Mouse (Mus musculus) neural tube, embryonic 14.5 days (tissue): ENCODE measurements around the gene Tmem251. TPM values are rescaled to one million over a fixed set of nuclear protein-coding genes. Genes with fewer than 3 reads are reported as not detected.

ENCODE experiments used
- ATAC-seq: fragments of 200-750 bp; cut with Nextera tagmentation; 2 replicates; pipeline ENCODE4 v1.8.0; 2017; ENCODE audit warnings: low read depth, mild to moderate bottlenecking, moderate TSS enrichment, moderate library complexity
- H3K27ac ChIP-seq: fragments of 300-500 bp; sonication (generic); 2 replicates; pipeline ENCODE4 v1.5.1; 2014; ENCODE audit warnings: low read depth, mild to moderate bottlenecking, control low read depth, low read length, moderate library complexity, mixed read lengths
- H3K27me3 ChIP-seq: fragments of 300-500 bp; sonication (generic); 2 replicates; pipeline ENCODE4 v1.6.1; 2014; ENCODE audit warnings: low read length; ENCODE audit not compliant: control insufficient read depth, insufficient read depth
- H3K36me3 ChIP-seq: fragments of 300-500 bp; sonication (generic); 2 replicates; pipeline ENCODE4 v1.6.1; 2014; ENCODE audit warnings: low read length, mixed read lengths; ENCODE audit not compliant: control insufficient read depth, insufficient read depth
- H3K4me1 ChIP-seq: fragments of 300-500 bp; sonication (generic); 2 replicates; pipeline ENCODE4 v1.6.1; 2014; ENCODE audit warnings: low read length; ENCODE audit not compliant: control insufficient read depth, insufficient read depth
- H3K4me2 ChIP-seq: fragments of 300-500 bp; sonication (generic); 2 replicates; pipeline ENCODE4 v1.6.1; 2014; ENCODE audit warnings: mild to moderate bottlenecking, low read depth, low read length, control low read depth
- H3K4me3 ChIP-seq: fragments of 300-500 bp; sonication (generic); 2 replicates; pipeline ENCODE4 v1.5.1; 2014; ENCODE audit warnings: low read depth, low read length, control low read depth, mixed read lengths
- H3K9ac ChIP-seq: fragments of 300-500 bp; sonication (generic); replicated peaks from 2 replicates; pipeline ENCODE4 v1.6.1; 2014; ENCODE audit warnings: low read depth, mild to moderate bottlenecking, control low read depth, low read length, mixed read lengths
- H3K9me3 ChIP-seq: fragments of 300-500 bp; sonication (generic); 2 replicates; pipeline ENCODE4 v1.6.1; 2016; ENCODE audit warnings: low read length; ENCODE audit not compliant: control insufficient read depth
- WGBS: fragments of 180-500 bp; shearing (Covaris S2); extraction: QIAGEN DNeasy Blood & Tissue Kit; methylation state at CpG from one replicate; pipeline ENCODE4 v1.1.7; 2014; 5-methylcytosine and 5-hydroxymethylcytosine counted together
- polyA plus RNA-seq: library from polyadenylated mRNA; unstranded; fragments of >200 nt; fragmentation: Nextera tagmentation; extraction: Ambion mirVana; gene quantifications from 2 replicates; pipeline ENCODE4 v1.2.1, GENCODE M21; 2014

Gene Tmem251
- polyA plus RNA-seq, 1 experiment from 2014 or later, result 12.6 TPM

GRCm38 (mm10) chr12:102758403-102758756, 14.8 kb downstream of the Tmem251 start, which contains the start of gene Gm20604:
Gene Gm20604 (minus strand): TSS chr12:102758672.
- WGBS, result under 1% methylated on average over 10 of the region's 10 CpGs
- Histone ChIP-seq H3K36me3 (no peaks in the 10 kb centered on the region), H3K9me3 (no peaks in the 10 kb centered on the region), H3K27ac (peak within 1 kb of the TSS; percentile 81), H3K27me3 (no peaks in the 10 kb centered on the region), H3K9ac (peak within 1 kb of the TSS; percentile 74), H3K4me1 (peaks cover 14% of the 10 kb centered on the region), H3K4me2 (peak within 1 kb of the TSS; percentile 94), H3K4me3 (peak within 1 kb of the TSS; percentile 86)
- ATAC-seq, result no peak

GRCm38 (mm10) chr12:102758936-102759335, 15.4 kb downstream of the Tmem251 start:
- WGBS, result 2% methylated on average over 5 of the region's 5 CpGs
- Histone ChIP-seq H3K36me3 (0 out of 2 replicates have a peak, but pooled peaks cover 3% of the 10 kb centered on the region), H3K27ac (no peak overlapping the region), H3K4me1 (peaks cover 14% of the 10 kb centered on the region), H3K4me3 (peak overlapping the region; percentile 86), H3K4me2 (peak overlapping the region; percentile 94), H3K9ac (peak overlapping the region; percentile 74; the same call in 1 of the 2 replicates), H3K9me3 (no peaks in the 10 kb centered on the region), H3K27me3 (no peaks in the 10 kb centered on the region)
- ATAC-seq, result no peak

- Histone ChIP-seq H3K4me3 (no peak overlapping the region), H3K27me3 (no peaks in the 10 kb centered on the region), H3K4me2 (no peak overlapping the region), H3K4me1 (peaks cover 11% of the 10 kb centered on the region), H3K9ac (no peak overlapping the region), H3K27ac (no peak overlapping the region), H3K36me3 (peaks cover 7% of the 10 kb centered on the region; the same call in 1 of the 2 replicates), H3K9me3 (no peaks in the 10 kb centered on the region)
- ATAC-seq, result no peak
- WGBS, result 92% methylated on average over 3 of the region's 3 CpGs
These were observed 18.1 kb downstream of the Tmem251 start for GRCm38 (mm10) chr12:102761668-102762067.

- H3K36me3 ChIP-seq, result peaks cover 21% of the 10 kb centered on the region
These were observed 20.1 kb downstream of the Tmem251 start for GRCm38 (mm10) chr12:102763696-102764095.

GRCm38 (mm10) chr12:102769000-102769399, 25.4 kb downstream of the Tmem251 start:
- Histone ChIP-seq H3K36me3 (peaks cover 50% of the 10 kb centered on the region), H3K4me3 (no peak overlapping the region), H3K27me3 (no peaks in the 10 kb centered on the region), H3K9ac (no peak overlapping the region), H3K9me3 (no peaks in the 10 kb centered on the region), H3K4me2 (no peak overlapping the region), H3K4me1 (no peaks in the 10 kb centered on the region), H3K27ac (no peak overlapping the region)
- no peak for ATAC-seq
- 92% methylated on average over 4 of the region's 4 CpGs for WGBS

More at GRCm38 (mm10) chr12:102763696-102764095, 20.1 kb downstream of the Tmem251 start:
- no peak overlapping the region for H3K9ac ChIP-seq
- ATAC-seq, result no peak
- H3K4me2 ChIP-seq, result no peak overlapping the region
- no peak overlapping the region for H3K27ac ChIP-seq
- no peaks in the 10 kb centered on the region for H3K27me3 ChIP-seq
- no peaks in the 10 kb centered on the region for H3K9me3 ChIP-seq
- peaks cover 5% of the 10 kb centered on the region for H3K4me1 ChIP-seq
- H3K4me3 ChIP-seq, result no peak overlapping the region

- Histone ChIP-seq H3K27me3 (no peaks in the 10 kb centered on the region), H3K4me2 (no peak overlapping the region), H3K36me3 (peaks cover 58% of the 10 kb centered on the region), H3K9ac (no peak overlapping the region), H3K4me1 (no peaks in the 10 kb centered on the region), H3K4me3 (no peak overlapping the region), H3K9me3 (no peaks in the 10 kb centered on the region), H3K27ac (no peak overlapping the region)
- WGBS, result 98% methylated on average over 8 of the region's 8 CpGs
- no peak for ATAC-seq
These were observed 28.0 kb downstream of the Tmem251 start for GRCm38 (mm10) chr12:102771601-102772000.

GRCm38 (mm10) chr12:102772676-102773075, 29.1 kb downstream of the Tmem251 start:
- Histone ChIP-seq H3K9ac (no peak overlapping the region), H3K4me1 (no peaks in the 10 kb centered on the region), H3K27ac (no peak overlapping the region), H3K36me3 (peaks cover 59% of the 10 kb centered on the region), H3K9me3 (no peaks in the 10 kb centered on the region), H3K4me2 (no peak overlapping the region), H3K27me3 (no peaks in the 10 kb centered on the region), H3K4me3 (no peak overlapping the region)
- WGBS, result 90% methylated on average over 5 of the region's 5 CpGs
- no peak for ATAC-seq

- Histone ChIP-seq H3K4me3 (no peak overlapping the region), H3K4me1 (no peaks in the 10 kb centered on the region), H3K4me2 (no peak overlapping the region), H3K27me3 (no peaks in the 10 kb centered on the region), H3K9ac (no peak overlapping the region), H3K9me3 (no peaks in the 10 kb centered on the region), H3K36me3 (peaks cover 42% of the 10 kb centered on the region), H3K27ac (no peak overlapping the region)
- no peak for ATAC-seq
- WGBS, result 93% methylated on average over 14 of the region's 14 CpGs
These were observed 32.5 kb downstream of the Tmem251 start for GRCm38 (mm10) chr12:102776035-102776434.

GRCm38 (mm10) chr12:102778151-102778550, 34.6 kb downstream of the Tmem251 start:
- H3K27me3 ChIP-seq, result no peaks in the 10 kb centered on the region
- no peak overlapping the region for H3K4me3 ChIP-seq
- no peak for ATAC-seq
- H3K27ac ChIP-seq, result no peak overlapping the region
- H3K9me3 ChIP-seq, result no peaks in the 10 kb centered on the region
- peaks cover 29% of the 10 kb centered on the region for H3K36me3 ChIP-seq
- H3K4me2 ChIP-seq, result no peak overlapping the region
- 89% methylated on average over 5 of the region's 5 CpGs for WGBS
- no peaks in the 10 kb centered on the region for H3K4me1 ChIP-seq
- H3K9ac ChIP-seq, result no peak overlapping the region
